Mouse (Mus musculus) midbrain, embryonic 10.5 days (tissue): Measurements from ENCODE around the gene Olfr171. TPM values are rescaled to one million over a fixed set of nuclear protein-coding genes. Genes with fewer than 3 reads are reported as not detected.
"Not testable (repeated sequence)": the region's sequence is repeated elsewhere in the genome, so short reads cannot be mapped to it uniquely, and the experiment has no call there.

ENCODE experiments used
- DNase-seq: peaks from one replicate; pipeline ENCODE4 v3.0.0-alpha.2; 2017; ENCODE audit warnings: low spot score
- H3K27ac ChIP-seq: fragments of 300-500 bp; sonication (generic); replicated peaks from 2 replicates; pipeline ENCODE4 v1.5.1; 2016; ENCODE audit warnings: mild to moderate bottlenecking
- H3K27me3 ChIP-seq: fragments of 300-500 bp; sonication (generic); 2 replicates; pipeline ENCODE4 v1.6.1; 2016; ENCODE audit warnings: low read depth, mild to moderate bottlenecking; ENCODE audit not compliant: poor library complexity, severe bottlenecking
- H3K36me3 ChIP-seq: fragments of 300-500 bp; sonication (generic); 2 replicates; pipeline ENCODE4 v1.6.1; 2016; ENCODE audit warnings: mild to moderate bottlenecking, moderate library complexity
- H3K4me1 ChIP-seq: fragments of 300-500 bp; sonication (generic); 2 replicates; pipeline ENCODE4 v1.6.1; 2016
- H3K4me3 ChIP-seq: fragments of 300-500 bp; sonication (generic); 2 replicates; pipeline ENCODE4 v1.5.1; 2016; ENCODE audit warnings: mild to moderate bottlenecking, moderate library complexity
- H3K9me3 ChIP-seq: fragments of 300-500 bp; sonication (generic); replicated peaks from 2 replicates; pipeline ENCODE4 v1.6.1; 2016; ENCODE audit warnings: mild to moderate bottlenecking
- WGBS: fragments of 180-500 bp; shearing (Covaris S2); methylation state at CpG from one replicate; pipeline ENCODE4 v1.1.7; 2016; 5-methylcytosine and 5-hydroxymethylcytosine counted together
- polyA plus RNA-seq: library from polyadenylated mRNA; unstranded; fragments of >200 nt; fragmentation: Nextera tagmentation; extraction: Ambion mirVana; gene quantifications from 2 replicates; pipeline ENCODE4 v1.2.1, GENCODE M21; 2016

Olfr171 gene
- polyA plus RNA-seq = not detected in 2 replicates

GRCm38 (mm10) chr16:19629816-19630215, at the start of gene Olfr171:
Gene Olfr171, minus strand, starts transcription at chr16:19629916.
- Histone ChIP-seq H3K9me3 (peaks cover 19% of the 10 kb centered on the region), H3K27me3 (no peaks in the 10 kb centered on the region), H3K27ac (no peak within 1 kb of the TSS), H3K4me1 (no peaks in the 10 kb centered on the region), H3K36me3 (no peaks in the 10 kb centered on the region), H3K4me3 (no peak within 1 kb of the TSS)
- DNase-seq = no peak
- 87% methylated on average over 1 of the region's 1 CpGs for WGBS

GRCm38 (mm10) chr16:19670768-19671357, 41.1 kb upstream of the Olfr171 start:
- Histone ChIP-seq H3K4me1 (no peaks in the 10 kb centered on the region), H3K9me3 (no peaks in the 10 kb centered on the region), H3K27ac (no peak overlapping the region), H3K4me3 (no peak overlapping the region), H3K27me3 (no peaks in the 10 kb centered on the region), H3K36me3 (no peaks in the 10 kb centered on the region)
- 90% methylated on average over 2 of the region's 2 CpGs for WGBS
- DNase-seq = no peak

- no peak overlapping the region for H3K4me3 ChIP-seq
- DNase-seq = no peak
- H3K9me3 ChIP-seq = no peaks in the 10 kb centered on the region; the same call in 1 of the 2 replicates
- no peaks in the 10 kb centered on the region for H3K4me1 ChIP-seq
- WGBS = 78% methylated on average over 1 of the region's 1 CpGs
- H3K36me3 ChIP-seq = no peaks in the 10 kb centered on the region
- no peak overlapping the region for H3K27ac ChIP-seq
- no peaks in the 10 kb centered on the region for H3K27me3 ChIP-seq
These were observed 36.6 kb upstream of the Olfr171 start for GRCm38 (mm10) chr16:19666312-19666711.

GRCm38 (mm10) chr16:19611782-19612181, 17.9 kb downstream of the Olfr171 start, which contains the start of gene Olfr170:
Gene Olfr170, minus strand, starts transcription at chr16:19611882.
- DNase-seq, H3K36me3 ChIP-seq, H3K4me3 ChIP-seq, H3K4me1 ChIP-seq, H3K9me3 ChIP-seq, H3K27me3 ChIP-seq, H3K27ac ChIP-seq: not testable (repeated sequence)
- 87% methylated on average over 2 of the region's 2 CpGs for WGBS

- H3K4me1 ChIP-seq = no peaks in the 10 kb centered on the region
- DNase-seq = no peak
- H3K27ac ChIP-seq = no peak overlapping the region
- no peaks in the 10 kb centered on the region for H3K27me3 ChIP-seq
- H3K4me3 ChIP-seq = no peak overlapping the region
- 71% methylated on average over 2 of the region's 2 CpGs for WGBS
- peaks cover 10% of the 10 kb centered on the region; the same call in 1 of the 2 replicates for H3K9me3 ChIP-seq
- H3K36me3 ChIP-seq = no peaks in the 10 kb centered on the region
These were observed 26.6 kb downstream of the Olfr171 start for GRCm38 (mm10) chr16:19603166-19603565.

Other genes starting within 250 kb of the Olfr171 start
- gene Olfr165, start 206.8 kb downstream of the Olfr171 start, polyA plus RNA-seq = not detected in 2 replicates
- gene Olfr166, start 146.2 kb downstream of the Olfr171 start, polyA plus RNA-seq = not detected in 2 replicates
- not detected in 2 replicates for gene Olfr167, start 107.7 kb downstream of the Olfr171 start, polyA plus RNA-seq
- not detected in 2 replicates for gene Olfr168, start 94.4 kb downstream of the Olfr171 start, polyA plus RNA-seq
- not detected in 2 replicates for gene Olfr169, start 58.1 kb downstream of the Olfr171 start, polyA plus RNA-seq
- gene Olfr170, start 18.0 kb downstream of the Olfr171 start, polyA plus RNA-seq = not detected in 2 replicates
- 0.04 TPM in 1 of 2 replicates, not detected in the other for gene Lamp3, start 76.5 kb upstream of the Olfr171 start, polyA plus RNA-seq
- gene B3gnt5, start 130.3 kb upstream of the Olfr171 start, polyA plus RNA-seq = 43.2 and 43.4 TPM in 2 replicates